Mouse (Mus musculus) gastrocnemius, postnatal 36 days (tissue): ENCODE results near the gene Bnip1. TPM values are rescaled to one million over a fixed set of nuclear protein-coding genes. Genes with fewer than 3 reads are reported as not detected.

Source experiments
- DNase-seq, 2 experiments: peaks; one replicate each; pipeline ENCODE4 v3.0.0; 2022
- intact Hi-C: fragments of 180-260 bp; cut with DNase I; formaldehyde crosslinking; loops from one replicate; pipeline ENCODE4 v1.15.1; 2025
- long read RNA-seq, 2 experiments: library from polyadenylated mRNA; stranded (forward); transcript quantifications; one replicate each; pipeline ENCODE4 v2.0.0; 2021
- total RNA-seq, 2 experiments: library from RNA; stranded (reverse); gene quantifications; 2 replicates each; pipeline ENCODE4 v1.2.3; 2021

Bnip1 gene
- 10 to 100 TPM; 19.4 to 26.0 TPM for total RNA-seq
- long read RNA-seq, experiment 1, transcript Bnip1-201 (6 exons, 1,098 nt), result major isoform, 9 of 12 reads
- long read RNA-seq, experiment 1, partial matches to known transcripts, result 0 of 12 reads
- long read RNA-seq, experiment 1, other reads (novel, unspliced or antisense), result 2 of 12 reads
- long read RNA-seq, experiment 2, transcript Bnip1-201 (6 exons, 1,098 nt), result major isoform, 21 of 26 reads
- long read RNA-seq, experiment 2, partial matches to known transcripts, result 1 of 26 reads
- long read RNA-seq, experiment 2, other reads (novel, unspliced or antisense), result 0 of 26 reads

GRCm38 (mm10) chr17:26780750-26781571 is at the start of gene Bnip1:
TSS of gene Bnip1 (plus strand) at chr17:26781066.
- intact Hi-C loops, result no loop called here
- peak; percentile 58 to 72 for DNase-seq

DNA sequence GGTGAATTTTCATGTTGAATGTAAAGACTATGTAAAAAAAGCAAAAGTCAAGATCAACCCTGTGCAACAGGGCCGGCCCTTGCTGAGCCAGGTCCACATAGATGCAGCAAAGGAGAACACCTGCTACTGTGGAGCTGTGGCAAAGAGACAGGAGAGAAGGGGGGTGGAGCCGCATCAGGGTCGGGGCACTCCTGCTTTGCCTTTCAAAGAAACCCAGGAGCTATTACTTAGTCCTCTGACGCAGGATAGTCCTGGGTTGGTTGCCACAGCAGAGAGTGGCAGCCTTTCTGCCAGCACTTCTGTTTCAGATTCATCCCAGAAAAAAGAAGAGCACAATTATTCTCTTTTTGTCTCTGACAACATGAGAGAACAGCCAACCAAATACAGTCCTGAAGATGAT is 38.3 kb upstream of the Bnip1 start:
- no peak for DNase-seq
- intact Hi-C loops, result no loop called here

- DNase-seq, result no peak
- intact Hi-C loops, result no loop called here
Measured at GRCm38 (mm10) chr17:26743294-26743693, 37.6 kb upstream of the Bnip1 start.

- intact Hi-C loops, result no loop called here
- no peak for DNase-seq
Measured at GRCm38 (mm10) chr17:26749975-26750374, 30.9 kb upstream of the Bnip1 start.

- DNase-seq, result no peak
- intact Hi-C loops, result no loop called here
Measured at GRCm38 (mm10) chr17:26752297-26752696, 28.6 kb upstream of the Bnip1 start.

- intact Hi-C loops, result no loop called here
- no peak for DNase-seq
Measured at GRCm38 (mm10) chr17:26753476-26753875, 27.4 kb upstream of the Bnip1 start.

GRCm38 (mm10) chr17:26767100-26767753 is 13.6 kb upstream of the Bnip1 start:
- intact Hi-C loops, result no loop called here
- no peak for DNase-seq

DNA sequence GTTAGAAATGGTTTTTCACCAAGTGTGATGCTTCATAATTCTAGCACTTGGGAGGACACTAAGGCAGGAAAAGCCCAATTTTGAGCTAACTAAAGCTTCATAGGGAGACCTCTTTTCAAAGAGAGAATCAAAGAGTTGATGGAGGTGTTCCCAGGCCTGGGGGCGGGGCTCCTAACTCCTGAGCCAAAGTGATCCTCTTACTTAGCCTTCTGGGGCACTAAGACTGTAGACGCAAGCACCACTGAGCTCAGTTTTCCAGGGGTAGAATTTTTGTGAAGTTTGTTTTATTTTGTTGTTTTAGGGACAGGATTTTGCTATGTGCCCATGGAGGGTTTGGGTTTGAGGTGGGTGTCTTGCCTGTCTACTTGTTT is 13.1 kb upstream of the Bnip1 start:
- no peak for DNase-seq
- intact Hi-C loops, result no loop called here

DNA sequence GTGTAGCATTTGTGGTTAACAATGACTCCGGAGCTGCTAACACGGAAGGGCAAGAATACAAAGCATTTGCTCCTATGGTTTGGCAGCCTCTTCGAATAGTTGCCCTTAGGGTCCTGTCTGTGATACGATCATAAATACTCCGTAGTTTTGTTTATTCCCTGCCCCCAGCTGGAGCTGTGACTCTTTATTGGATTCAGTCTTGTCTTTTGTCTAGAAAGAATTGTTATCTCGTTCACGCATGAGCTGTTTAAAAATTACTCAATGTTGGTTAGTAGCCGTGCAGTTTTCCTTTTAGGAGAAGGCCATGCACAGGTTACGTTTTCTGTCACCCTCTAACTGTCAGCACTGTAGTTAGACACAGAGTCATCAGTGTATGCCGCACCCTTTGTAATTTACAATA is 4.7 kb upstream of the Bnip1 start:
- intact Hi-C loops, result loop anchor here (10.0 kb wide), 1 partner anchor 111 kb away; the partner anchor contains the start of gene Atp6v0e
- no peak for DNase-seq

- DNase-seq, result no peak
Measured at GRCm38 (mm10) chr17:26778001-26778400, 2.9 kb upstream of the Bnip1 start.

GRCm38 (mm10) chr17:26778430-26779100 is 2.3 kb upstream of the Bnip1 start:
- intact Hi-C loops, result loop anchor here (10.0 kb wide), 1 partner anchor 114 kb away; the partner anchor contains the start of gene Atp6v0e
- DNase-seq, result no peak

More at GRCm38 (mm10) chr17:26778001-26778400, 2.9 kb upstream of the Bnip1 start:
- intact Hi-C loops, result loop anchor here (10.0 kb wide), 1 partner anchor 113 kb away; the partner anchor contains the start of gene Atp6v0e

- DNase-seq, result no peak
- intact Hi-C loops, result loop anchor here (10.0 kb wide), 1 partner anchor 115 kb away; the partner anchor contains the start of gene Atp6v0e
Measured at GRCm38 (mm10) chr17:26779471-26779870, 1.4 kb upstream of the Bnip1 start.

- intact Hi-C loops, result no loop called here
- DNase-seq, result no peak
Measured at GRCm38 (mm10) chr17:26781610-26782043, 761 bp downstream of the Bnip1 start.

- intact Hi-C loops, result no loop called here
- no peak for DNase-seq
Measured at GRCm38 (mm10) chr17:26784525-26784924, 3.7 kb downstream of the Bnip1 start.

DNA sequence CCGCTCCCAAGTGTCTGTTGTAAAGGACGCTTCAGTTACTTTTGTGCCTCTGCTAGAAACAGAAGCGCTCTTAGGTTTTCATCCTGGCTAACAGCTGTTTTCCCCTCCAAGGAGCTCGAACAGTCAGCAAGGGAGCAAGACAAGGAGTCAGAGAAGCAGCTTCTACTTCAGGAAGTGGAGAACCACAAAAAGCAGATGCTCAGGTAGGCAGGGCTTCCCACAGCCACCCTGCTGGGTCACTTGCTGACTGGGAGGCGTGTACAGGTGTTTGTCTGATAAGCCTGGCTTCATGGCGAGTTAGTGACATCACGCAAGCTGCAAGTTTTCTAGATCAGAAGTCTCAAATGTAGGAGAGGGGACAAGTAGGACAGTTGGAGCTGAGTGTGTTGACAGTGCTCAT is 5.7 kb downstream of the Bnip1 start:
- intact Hi-C loops, result no loop called here
- DNase-seq, result no peak

GRCm38 (mm10) chr17:26788986-26789385 is 8.1 kb downstream of the Bnip1 start:
- intact Hi-C loops, result no loop called here
- DNase-seq, result no peak

GRCm38 (mm10) chr17:26789460-26790268 is 8.8 kb downstream of the Bnip1 start:
- intact Hi-C loops, result no loop called here
- DNase-seq, result no peak

- no peak for DNase-seq
- intact Hi-C loops, result no loop called here
Measured at GRCm38 (mm10) chr17:26790269-26791214, 9.7 kb downstream of the Bnip1 start.
